Mouse (Mus musculus) lung, adult 2 months (tissue): ENCODE results near the gene H2-Ab1.

ENCODE experiments used
- CTCF ChIP-seq: fragments of 200-500 bp; IDR thresholded peaks from 2 replicates; pipeline ENCODE4 v1.5.1; 2011; ENCODE audit warnings: mild to moderate bottlenecking, low read length, control low read depth; ENCODE audit not compliant: insufficient read depth
- POLR2A ChIP-seq: fragments of 200-500 bp; IDR thresholded peaks from 2 replicates; pipeline ENCODE4 v1.6.1; 2011; ENCODE audit warnings: low read depth, mild to moderate bottlenecking, control low read depth, low read length, borderline replicate concordance; ENCODE audit errors: extremely low read depth

DNA sequence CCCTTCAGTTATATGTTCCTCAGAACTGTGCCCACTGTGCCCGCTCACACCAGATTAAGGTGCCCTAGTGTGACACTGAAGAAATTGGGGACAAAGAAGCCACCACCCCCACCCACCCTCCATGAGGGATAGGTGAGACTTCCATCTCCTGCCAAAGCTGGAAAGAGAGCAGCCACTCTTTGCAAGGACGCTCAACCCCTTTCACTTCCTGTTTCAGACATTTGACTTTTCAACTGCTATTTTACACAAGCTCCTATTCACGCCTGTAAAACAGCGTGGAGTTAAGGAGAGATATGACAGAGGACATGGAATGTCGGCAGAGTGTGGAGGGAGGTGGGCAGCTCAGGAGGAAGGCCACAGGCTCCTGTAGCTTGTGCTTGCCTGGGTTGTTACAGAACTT lies 29.0 kb downstream of the H2-Ab1 start:
- TF ChIP-seq POLR2A = no peak
- TF ChIP-seq CTCF = no peak
